Mouse (Mus musculus): ENCODE measurements around the gene Podxl2.

The Podxl2 gene

GRCm38 (mm10) chr6:88803051-88803450 lies 71.8 kb downstream of the Podxl2 start:
- DNase-seq (ENCODE audit: low read depth, low spot score), result no peak

DNA sequence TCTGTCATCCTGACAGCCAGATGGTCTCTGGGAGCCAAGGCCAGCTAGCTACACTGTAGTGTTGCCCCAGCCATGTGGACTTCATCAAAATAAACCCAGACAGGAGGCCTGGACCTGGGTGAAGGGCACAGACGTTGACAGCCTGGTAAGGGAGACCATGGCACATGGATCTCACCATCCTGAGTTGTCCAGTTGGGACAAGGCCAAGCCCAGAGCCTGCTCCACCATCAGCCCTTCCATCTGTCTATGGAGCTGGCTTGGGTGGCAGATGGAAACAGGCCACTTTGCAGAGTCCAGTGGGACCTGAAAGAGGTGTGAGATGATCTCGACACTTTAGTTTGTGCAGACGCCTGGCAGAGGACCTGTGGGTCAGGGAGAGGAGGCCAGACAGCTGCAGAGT lies 74.1 kb downstream of the Podxl2 start:
- DNase-seq (ENCODE audit: low read depth, low spot score), result no peak

DNA sequence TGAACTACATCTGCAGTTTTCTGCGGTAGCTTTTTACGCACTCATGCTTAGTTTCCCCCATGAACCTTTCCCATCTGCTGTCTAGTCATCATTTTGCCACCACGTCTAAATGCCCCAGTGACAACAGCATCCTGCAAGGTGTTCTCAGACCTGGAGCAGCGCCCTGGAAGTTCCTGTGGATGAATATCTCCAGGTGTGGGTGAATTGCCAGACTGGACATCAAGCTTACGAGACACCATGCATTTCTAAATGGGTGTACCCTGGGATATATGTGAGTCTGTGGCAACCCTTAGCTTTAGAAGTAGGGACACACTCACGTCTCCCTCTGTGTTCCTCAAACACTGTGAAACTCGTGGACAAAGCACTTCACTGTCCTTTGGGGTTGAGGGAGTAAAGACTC lies 74.7 kb downstream of the Podxl2 start:
- DNase-seq (ENCODE audit: low read depth, low spot score), result no peak

GRCm38 (mm10) chr6:88794561-88794971 lies 80.3 kb downstream of the Podxl2 start:
- no peak for DNase-seq (ENCODE audit: low read depth, low spot score)

GRCm38 (mm10) chr6:88793872-88794271 lies 81.0 kb downstream of the Podxl2 start:
- no peak for DNase-seq (ENCODE audit: low read depth, low spot score)

DNA sequence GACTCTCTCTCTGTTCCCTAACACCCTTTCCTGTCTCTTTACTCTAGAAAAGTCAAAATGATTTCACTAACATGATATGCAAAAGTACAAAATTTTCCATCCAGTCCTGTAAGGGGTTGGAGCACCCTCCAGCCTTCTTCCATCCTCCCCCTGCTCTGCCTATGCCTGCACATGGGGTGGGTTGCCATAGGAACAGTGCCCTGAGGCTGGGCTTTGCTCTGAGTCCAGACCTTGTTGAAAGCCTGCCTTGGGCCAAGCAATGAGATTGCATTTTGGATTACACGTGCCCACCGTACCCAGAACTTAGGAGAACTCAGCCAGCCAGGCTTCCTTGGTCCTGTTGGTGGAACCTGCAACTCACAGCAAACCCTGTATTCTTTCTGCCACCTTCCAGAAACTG lies 81.6 kb downstream of the Podxl2 start:
- no peak for DNase-seq (ENCODE audit: low read depth, low spot score)

All from c-Kit-negative CD71-positive TER-119-positive erythroid progenitor cells, embryonic 14.5 days (primary cell).